7 mouse cellular contexts compared by ENCODE assay signal in genomic region chr4:98923568-98924070, GRCm38 (mm10). TPM values are rescaled to one million over a fixed set of nuclear protein-coding genes. Genes with fewer than 3 reads are reported as not detected.
DNase-seq lines count a peak whose midpoint lies in the region; ATAC-seq and TF ChIP-seq lines count a peak whose summit lies in the region.

Gene Usp1, plus strand, starts transcription at chr4:98923810.

- WGBS in intestine, postnatal 0 days = under 1% methylated on average over 65 of the region's 67 CpGs
- WGBS in liver, embryonic 15.5 days (ENCODE audit: insufficient replicate concordance) = under 1% methylated on average over 67 of the region's 67 CpGs

- peak within 1 kb of the TSS; percentile 82 for H3K4me3 ChIP-seq in C2C12 (ENCODE audit: insufficient read depth, poor library complexity, severe bottlenecking)
- H3K4me3 ChIP-seq in ES-Bruce4 (ENCODE audit: low read depth, low read length) = peak within 1 kb of the TSS; percentile 88
- peak within 1 kb of the TSS; percentile 71 for H3K4me3 ChIP-seq in cortical plate, adult 2 months (ENCODE audit: insufficient read depth, low read length)
- H3K4me3 ChIP-seq in intestine, postnatal 0 days (ENCODE audit: low read depth, low read length) = peak within 1 kb of the TSS; percentile 96
- peak within 1 kb of the TSS; percentile 99 for H3K4me3 ChIP-seq in liver, embryonic 15.5 days (replicated peaks)

- H3K9ac ChIP-seq in ES-Bruce4 (ENCODE audit: low read depth, poor library complexity, severe bottlenecking) = peak within 1 kb of the TSS; percentile 99
- H3K9ac ChIP-seq in intestine, postnatal 0 days (ENCODE audit: low read depth, low read length) = peak within 1 kb of the TSS; percentile 91
- peak within 1 kb of the TSS; percentile 99 for H3K9ac ChIP-seq in liver, embryonic 15.5 days

- H3K4me2 ChIP-seq in intestine, postnatal 0 days (replicated peaks; ENCODE audit: low read depth) = peak within 1 kb of the TSS; percentile 86
- H3K4me2 ChIP-seq in liver, embryonic 15.5 days = peak within 1 kb of the TSS; percentile 87

- ATAC-seq in intestine, postnatal 0 days = no peak
- peak; percentile 17 for ATAC-seq in liver, embryonic 15.5 days (ENCODE audit: insufficient read depth)

- H3K9me3 ChIP-seq in ES-Bruce4 (replicated peaks; ENCODE audit: control insufficient read depth, insufficient read depth, low read length, poor library complexity, severe bottlenecking) = no peaks in the 10 kb centered on the region
- H3K9me3 ChIP-seq in intestine, postnatal 0 days (ENCODE audit: control insufficient read depth) = no peaks in the 10 kb centered on the region
- no peaks in the 10 kb centered on the region for H3K9me3 ChIP-seq in liver, embryonic 15.5 days (replicated peaks)

- H3K27me3 ChIP-seq in C2C12 (ENCODE audit: control insufficient read depth, insufficient read depth, insufficient read length) (no peaks in the 10 kb centered on the region), ES-Bruce4 (ENCODE audit: control insufficient read depth, insufficient read depth, low read length, poor library complexity, severe bottlenecking) (no peaks in the 10 kb centered on the region)
- no peaks in the 10 kb centered on the region for H3K27me3 ChIP-seq in intestine, postnatal 0 days (replicated peaks; ENCODE audit: control insufficient read depth, insufficient read depth, low read length)
- H3K27me3 ChIP-seq in liver, embryonic 15.5 days = no peaks in the 10 kb centered on the region

- peak within 1 kb of the TSS; percentile 100 for H3ac ChIP-seq in C2C12 (ENCODE audit: control insufficient read depth, insufficient read length, low read depth)

- no peak for TF ChIP-seq POLR2A in ES-Bruce4 (IDR thresholded peaks at IDR 0.05; ENCODE audit: insufficient read depth, low read length)
- TF ChIP-seq POLR2A in cortical plate, adult 2 months (IDR thresholded peaks at IDR 0.05; ENCODE audit: extremely low read depth, insufficient read depth, low read length) = no peak

- H3K79me2 ChIP-seq in C2C12 (ENCODE audit: control insufficient read depth, insufficient read depth) = peaks cover 51% of the 10 kb centered on the region

- H3K36me3 ChIP-seq in C2C12 (ENCODE audit: control insufficient read depth, insufficient read depth) (peaks cover 11% of the 10 kb centered on the region), ES-Bruce4 (ENCODE audit: control insufficient read depth, insufficient read depth, low read length, poor library complexity, severe bottlenecking) (peaks cover 6% of the 10 kb centered on the region)
- H3K36me3 ChIP-seq in intestine, postnatal 0 days (ENCODE audit: control insufficient read depth, insufficient read depth) = 0 out of 2 replicates have a peak, but pooled peaks cover under 1% of the 10 kb centered on the region
- peaks cover 8% of the 10 kb centered on the region for H3K36me3 ChIP-seq in liver, embryonic 15.5 days (replicated peaks)

- DNase-seq in gastrocnemius, postnatal 4 days (ENCODE audit: low spot score in 2 of 2) = peak in 1 of 2 experiments; percentile 85
- DNase-seq in retina, embryonic 14.5 days (ENCODE audit: low spot score) = peak; percentile 82

- peak within 1 kb of the TSS; percentile 89 for H3K27ac ChIP-seq in ES-Bruce4 (ENCODE audit: insufficient read depth, low read length)
- peak within 1 kb of the TSS; percentile 99 for H3K27ac ChIP-seq in cortical plate, adult 2 months (ENCODE audit: insufficient read depth, low read length)
- peak within 1 kb of the TSS; percentile 99 for H3K27ac ChIP-seq in intestine, postnatal 0 days (ENCODE audit: low read depth, low read length)
- H3K27ac ChIP-seq in liver, embryonic 15.5 days (replicated peaks) = peak within 1 kb of the TSS; percentile 99

- H3K79me3 ChIP-seq in C2C12 (ENCODE audit: low read depth) = peaks cover 43% of the 10 kb centered on the region

- TF ChIP-seq CTCF in C2C12 (IDR thresholded peaks at IDR 0.05; ENCODE audit: control insufficient read depth, insufficient read depth, insufficient read length) = no peak
- TF ChIP-seq CTCF in ES-Bruce4 (IDR thresholded peaks at IDR 0.05; ENCODE audit: low read depth, low read length) = no peak
- TF ChIP-seq CTCF in cortical plate, adult 2 months (IDR thresholded peaks at IDR 0.05; ENCODE audit: extremely low read depth, insufficient read depth, low read length) = no peak
- no peak for TF ChIP-seq CTCF in intestine, postnatal 0 days (IDR thresholded peaks at IDR 0.05; ENCODE audit: low read depth)

- TF ChIP-seq EP300 in ES-Bruce4 (IDR thresholded peaks at IDR 0.05; ENCODE audit: insufficient read depth, low read depth, low read length) = no peak

- no peaks in the 10 kb centered on the region for H3K4me1 ChIP-seq in ES-Bruce4 (ENCODE audit: control insufficient read depth, insufficient read depth, low read length)
- H3K4me1 ChIP-seq in cortical plate, adult 2 months (ENCODE audit: control insufficient read depth, insufficient read depth, low read length) = peaks cover 5% of the 10 kb centered on the region; the same call in 1 of the 2 replicates
- H3K4me1 ChIP-seq in intestine, postnatal 0 days (replicated peaks; ENCODE audit: control insufficient read depth, insufficient read depth, low read length) = no peaks in the 10 kb centered on the region
- peaks cover 26% of the 10 kb centered on the region for H3K4me1 ChIP-seq in liver, embryonic 15.5 days (replicated peaks)

TF ChIP-seq in C2C12, 6 proteins besides CTCF, POLR2A, EP300 and RAD21:
- TF ChIP-seq MYOG (IDR thresholded peaks at IDR 0.05; ENCODE audit: control insufficient read depth, extremely low read depth, insufficient read length) = no peak
- no peak for TF ChIP-seq FOSL1 (IDR thresholded peaks at IDR 0.05; ENCODE audit: insufficient read depth, low read length, poor library complexity, severe bottlenecking)
- TF ChIP-seq MAX (IDR thresholded peaks at IDR 0.05) = peak; percentile 94
- TF ChIP-seq CEBPB (IDR thresholded peaks at IDR 0.05; ENCODE audit: low read depth) = no peak
- no peak for TF ChIP-seq MYOD1 (IDR thresholded peaks at IDR 0.05; ENCODE audit: control insufficient read depth, insufficient read length, low read depth)
TF ChIP-seq in C2C12: peak in this region for 1.

RNA-seq across cellular contexts. Expression of gene Usp1, which starts in this region (rescaled TPM):
- 28.6 TPM for polyA plus RNA-seq in C2C12 (2012; fragmentation: generic; extraction: Trizol)
- 75.5 and 80.1 TPM in 2 replicates for polyA plus RNA-seq in ES-Bruce4 (2011; ENCODE audit: insufficient read depth, insufficient read length, low read depth, missing spikeins)
- 12.5 and 13.5 TPM in 2 replicates for polyA plus RNA-seq in cortical plate, adult 2 months (2012; rRNA removed)
- total RNA-seq in gastrocnemius, postnatal 4 days (2021) = 10 to 100 TPM; 36.8 to 36.9 TPM
- polyA plus RNA-seq in intestine, postnatal 0 days (2015; fragmentation: Nextera tagmentation; extraction: Ambion mirVana) = 42.2 and 51.0 TPM in 2 replicates
- 57.9 and 61.3 TPM in 2 replicates for polyA plus RNA-seq in liver, embryonic 15.5 days (2015; fragmentation: Nextera tagmentation; extraction: Ambion mirVana)
